Mouse (Mus musculus) forebrain, embryonic 14.5 days (tissue): ENCODE measurements at regions not wholly inside any gene's neighbourhood (a gene's known extent, or its start where the extent isn't known, plus 50 kb on each side); places are given as distances from the start of the nearest gene placed in this dataset.
A peak's percentile ranks its signal among the peaks of the same experiment; 100 is the strongest.

Experiments
- ATAC-seq: fragments of 200-750 bp; cut with Nextera tagmentation; 2 replicates; pipeline ENCODE4 v1.8.0; 2017; ENCODE audit warnings: mild to moderate bottlenecking, moderate library complexity
- DNase-seq: peaks from one replicate; pipeline ENCODE4 v3.0.0-alpha.2; 2015; ENCODE audit warnings: low spot score
- H3K27ac ChIP-seq: fragments of 300-500 bp; sonication (generic); 2 replicates; pipeline ENCODE4 v1.5.1; 2014; ENCODE audit warnings: low read depth, mild to moderate bottlenecking, control low read depth, low read length, moderate library complexity
- H3K27me3 ChIP-seq: fragments of 300-500 bp; sonication (generic); replicated peaks from 2 replicates; pipeline ENCODE4 v1.6.1; 2014; ENCODE audit warnings: low read length, control low read depth, mixed read lengths; ENCODE audit not compliant: control insufficient read depth, insufficient read depth
- H3K36me3 ChIP-seq: fragments of 300-500 bp; sonication (generic); 2 replicates; pipeline ENCODE4 v1.6.1; 2014; ENCODE audit warnings: low read length, control low read depth; ENCODE audit not compliant: control insufficient read depth, insufficient read depth
- H3K4me1 ChIP-seq: fragments of 300-500 bp; sonication (generic); 2 replicates; pipeline ENCODE4 v1.6.1; 2014; ENCODE audit warnings: antibody characterized with exemption, low read length, control low read depth; ENCODE audit not compliant: control insufficient read depth, insufficient read depth
- H3K4me2 ChIP-seq: fragments of 300-500 bp; sonication (generic); 2 replicates; pipeline ENCODE4 v1.6.1; 2014; ENCODE audit warnings: mild to moderate bottlenecking, control low read depth, low read length
- H3K4me3 ChIP-seq: fragments of 300-500 bp; sonication (generic); 2 replicates; pipeline ENCODE4 v1.5.1; 2014; ENCODE audit warnings: low read depth, low read length, control low read depth
- H3K9ac ChIP-seq: fragments of 300-500 bp; sonication (generic); 2 replicates; pipeline ENCODE4 v1.6.1; 2014; ENCODE audit warnings: mild to moderate bottlenecking, low read length, control low read depth, moderate library complexity
- H3K9me3 ChIP-seq: fragments of 300-500 bp; sonication (generic); replicated peaks from 2 replicates; pipeline ENCODE4 v1.6.1; 2016; ENCODE audit warnings: low read length, control low read depth, mixed read lengths; ENCODE audit not compliant: control insufficient read depth
- WGBS: fragments of 180-500 bp; shearing (Covaris S2); extraction: QIAGEN DNeasy Blood & Tissue Kit; methylation state at CpG from one replicate; pipeline ENCODE4 v1.1.7; 2014; 5-methylcytosine and 5-hydroxymethylcytosine counted together

GRCm38 (mm10) chr13:101935843-101936242 is 167.8 kb upstream of the Pik3r1 start:
- H3K9me3 ChIP-seq, result no peaks in the 10 kb centered on the region
- DNase-seq (no peak), ATAC-seq (no peak)
- no peaks in the 10 kb centered on the region for H3K4me1 ChIP-seq
- H3K4me3 ChIP-seq, result no peak overlapping the region
- no peaks in the 10 kb centered on the region for H3K36me3 ChIP-seq
- no peak overlapping the region for H3K9ac ChIP-seq
- no peaks in the 10 kb centered on the region for H3K27me3 ChIP-seq
- no peak overlapping the region for H3K4me2 ChIP-seq
- H3K27ac ChIP-seq, result no peak overlapping the region
- 60% methylated on average over 4 of the region's 4 CpGs for WGBS

GRCm38 (mm10) chr13:101954521-101954920 is 186.5 kb upstream of the Pik3r1 start:
- Histone ChIP-seq H3K9ac (no peak overlapping the region), H3K4me1 (peaks cover 7% of the 10 kb centered on the region; the same call in 1 of the 2 replicates), H3K4me2 (no peak overlapping the region), H3K27ac (no peak overlapping the region), H3K9me3 (no peaks in the 10 kb centered on the region), H3K4me3 (no peak overlapping the region), H3K27me3 (no peaks in the 10 kb centered on the region), H3K36me3 (no peaks in the 10 kb centered on the region)
- ATAC-seq (no peak), DNase-seq (no peak)
- WGBS, result 45% methylated on average over 3 of the region's 3 CpGs

GRCm38 (mm10) chr13:101955806-101956418 is 187.9 kb upstream of the Pik3r1 start:
- peak; percentile 45 for DNase-seq
- 43% methylated on average over 7 of the region's 7 CpGs for WGBS
- ATAC-seq, result peak; percentile 40; the same call in 1 of the 2 replicates
- Histone ChIP-seq H3K9me3 (no peaks in the 10 kb centered on the region), H3K4me2 (no peak overlapping the region), H3K9ac (no peak overlapping the region), H3K36me3 (no peaks in the 10 kb centered on the region), H3K27me3 (no peaks in the 10 kb centered on the region), H3K27ac (no peak overlapping the region), H3K4me3 (no peak overlapping the region), H3K4me1 (peaks cover 7% of the 10 kb centered on the region; the same call in 1 of the 2 replicates)

- Histone ChIP-seq H3K36me3 (no peaks in the 10 kb centered on the region), H3K27ac (no peak overlapping the region), H3K4me1 (peaks cover 7% of the 10 kb centered on the region; the same call in 1 of the 2 replicates), H3K9me3 (no peaks in the 10 kb centered on the region), H3K9ac (no peak overlapping the region), H3K4me3 (no peak overlapping the region), H3K27me3 (no peaks in the 10 kb centered on the region), H3K4me2 (no peak overlapping the region)
- no peak for DNase-seq
- 88% methylated on average over 4 of the region's 4 CpGs for WGBS
- no peak for ATAC-seq
Measured at GRCm38 (mm10) chr13:101957782-101958181, 189.8 kb upstream of the Pik3r1 start.

GRCm38 (mm10) chr13:101965537-101965936 is 197.5 kb upstream of the Pik3r1 start:
- no peaks in the 10 kb centered on the region for H3K4me1 ChIP-seq
- no peak overlapping the region for H3K9ac ChIP-seq
- 85% methylated on average over 7 of the region's 7 CpGs for WGBS
- DNase-seq, result no peak
- no peaks in the 10 kb centered on the region for H3K27me3 ChIP-seq
- H3K27ac ChIP-seq, result no peak overlapping the region
- H3K36me3 ChIP-seq, result no peaks in the 10 kb centered on the region
- H3K4me3 ChIP-seq, result no peak overlapping the region
- ATAC-seq, result no peak
- no peaks in the 10 kb centered on the region for H3K9me3 ChIP-seq
- no peak overlapping the region for H3K4me2 ChIP-seq

GRCm38 (mm10) chr13:101966799-101967397 is 198.9 kb upstream of the Pik3r1 start:
- DNase-seq, result no peak
- Histone ChIP-seq H3K27ac (no peak overlapping the region), H3K4me3 (no peak overlapping the region), H3K4me2 (no peak overlapping the region), H3K9ac (no peak overlapping the region), H3K36me3 (no peaks in the 10 kb centered on the region), H3K4me1 (no peaks in the 10 kb centered on the region), H3K9me3 (no peaks in the 10 kb centered on the region), H3K27me3 (no peaks in the 10 kb centered on the region)
- 93% methylated on average over 8 of the region's 8 CpGs for WGBS
- no peak for ATAC-seq

GRCm38 (mm10) chr13:101967466-101967865 is 199.4 kb upstream of the Pik3r1 start:
- Histone ChIP-seq H3K36me3 (no peaks in the 10 kb centered on the region), H3K27ac (no peak overlapping the region), H3K4me3 (no peak overlapping the region), H3K4me2 (no peak overlapping the region), H3K9me3 (no peaks in the 10 kb centered on the region), H3K9ac (no peak overlapping the region), H3K27me3 (no peaks in the 10 kb centered on the region), H3K4me1 (no peaks in the 10 kb centered on the region)
- WGBS, result 49% methylated on average over 4 of the region's 4 CpGs
- no peak for DNase-seq
- ATAC-seq, result no peak

GRCm38 (mm10) chr13:101976766-101977165 is 208.7 kb upstream of the Pik3r1 start:
- H3K36me3 ChIP-seq, result no peaks in the 10 kb centered on the region
- H3K27me3 ChIP-seq, result no peaks in the 10 kb centered on the region
- H3K9me3 ChIP-seq, result no peaks in the 10 kb centered on the region
- DNase-seq (no peak), ATAC-seq (no peak)
- 89% methylated on average over 4 of the region's 4 CpGs for WGBS
- H3K27ac ChIP-seq, result no peak overlapping the region
- no peak overlapping the region for H3K9ac ChIP-seq
- H3K4me2 ChIP-seq, result no peak overlapping the region
- no peaks in the 10 kb centered on the region for H3K4me1 ChIP-seq
- no peak overlapping the region for H3K4me3 ChIP-seq

GRCm38 (mm10) chr13:101980171-101980835 is 212.3 kb upstream of the Pik3r1 start:
- ATAC-seq (no peak), DNase-seq (no peak)
- H3K27me3 ChIP-seq, result no peaks in the 10 kb centered on the region
- no peak overlapping the region for H3K4me3 ChIP-seq
- H3K4me2 ChIP-seq, result no peak overlapping the region
- H3K36me3 ChIP-seq, result no peaks in the 10 kb centered on the region
- H3K4me1 ChIP-seq, result no peaks in the 10 kb centered on the region
- 75% methylated on average over 4 of the region's 4 CpGs for WGBS
- H3K9ac ChIP-seq, result no peak overlapping the region
- no peak overlapping the region for H3K27ac ChIP-seq
- peaks cover 3% of the 10 kb centered on the region; the same call in 1 of the 2 replicates for H3K9me3 ChIP-seq
